Mouse (Mus musculus) ES-CJ7 (cell line): ENCODE measurements at regions not wholly inside any gene's neighbourhood (a gene's known extent, or its start where the extent isn't known, plus 50 kb on each side); places are given as distances from the start of the nearest gene placed in this dataset.

Experiments used
- DNase-seq: peaks from one replicate; pipeline ENCODE4 v3.0.0; 2011; ENCODE audit warnings: low read depth, low spot score

DNA sequence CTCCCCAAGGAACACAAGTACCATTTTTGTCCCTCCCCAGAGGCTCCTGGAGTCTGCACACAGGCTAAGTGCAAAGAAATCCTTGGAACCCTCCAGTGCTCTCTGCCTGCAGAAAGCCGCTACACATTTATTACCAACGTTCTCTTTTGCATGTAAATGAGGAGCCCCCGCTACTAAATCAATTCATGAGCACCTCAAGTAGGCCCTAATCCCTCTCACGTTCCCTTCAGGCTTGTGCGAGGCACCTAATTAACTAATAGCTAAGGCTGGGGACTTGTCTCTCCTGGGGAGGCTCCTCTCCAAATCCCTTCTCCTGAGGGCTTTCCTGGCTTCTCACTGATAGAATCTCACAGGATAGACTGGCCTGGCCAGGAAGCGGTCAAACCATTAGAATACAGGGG is 568.6 kb upstream of the Adam5 start:
- DNase-seq = no peak

DNA sequence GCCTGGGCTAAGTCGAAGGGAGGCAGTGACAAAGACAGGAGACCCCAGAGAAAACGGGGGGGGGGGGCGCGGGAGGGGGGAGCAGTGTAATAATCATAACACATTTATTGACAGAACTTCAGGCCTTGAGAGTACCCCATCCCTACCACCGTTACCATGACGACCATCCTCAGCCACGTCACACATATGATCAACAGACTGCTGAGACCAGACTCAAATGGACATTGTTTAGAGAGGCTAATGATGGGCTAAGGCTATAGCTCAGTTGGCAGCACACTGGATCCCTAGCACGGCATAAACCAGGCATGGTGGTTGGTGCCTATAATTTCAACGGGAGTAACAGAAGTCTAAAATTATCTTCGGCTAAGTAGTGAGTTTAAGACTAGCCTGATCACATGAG is 565.8 kb upstream of the Adam5 start:
- DNase-seq = no peak

DNA sequence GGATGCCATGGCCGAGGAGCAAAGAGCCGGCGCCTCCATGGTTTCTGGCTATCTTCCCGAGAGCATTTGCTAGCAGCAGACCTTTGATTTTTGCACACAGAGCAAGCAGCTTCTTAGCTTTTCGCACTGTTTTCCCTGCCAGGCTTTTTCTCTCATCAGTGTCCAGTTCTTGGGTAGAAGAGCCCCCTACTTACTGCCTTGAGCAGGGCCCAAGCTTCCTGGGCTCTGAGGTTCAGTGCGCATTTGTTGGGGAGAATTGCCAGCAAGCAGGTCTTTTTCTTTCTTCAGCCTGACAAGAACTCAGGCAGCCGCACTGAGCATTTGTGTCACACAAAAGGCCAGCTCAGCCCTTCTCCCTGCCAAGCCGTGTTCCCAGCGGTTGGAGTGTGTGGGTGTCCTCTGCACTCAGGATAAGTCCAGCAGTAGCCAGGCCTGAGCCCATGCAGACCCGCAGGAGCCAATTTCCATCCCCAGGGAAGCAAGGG is 565.2 kb upstream of the Adam5 start:
- DNase-seq = no peak

DNA sequence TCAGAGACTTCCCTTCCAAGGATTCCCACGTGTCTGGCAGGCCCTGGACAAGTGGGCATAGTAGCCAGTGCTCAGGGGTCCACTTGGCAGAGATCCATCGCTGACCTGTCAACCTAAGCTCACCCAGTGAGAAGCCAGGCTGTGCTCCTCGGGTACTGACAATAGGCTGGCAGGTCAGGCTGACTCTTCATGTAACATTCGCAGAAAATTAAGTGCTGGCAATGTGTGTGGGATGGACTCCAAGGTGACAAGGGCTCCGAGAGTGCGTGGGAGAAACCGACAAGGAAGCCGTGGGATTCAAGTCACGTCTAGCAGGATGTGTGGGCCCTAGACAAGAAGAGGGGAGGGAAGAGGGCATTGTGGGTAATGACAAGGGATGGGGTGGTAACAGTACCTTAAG is 564.6 kb upstream of the Adam5 start:
- DNase-seq = no peak

DNA sequence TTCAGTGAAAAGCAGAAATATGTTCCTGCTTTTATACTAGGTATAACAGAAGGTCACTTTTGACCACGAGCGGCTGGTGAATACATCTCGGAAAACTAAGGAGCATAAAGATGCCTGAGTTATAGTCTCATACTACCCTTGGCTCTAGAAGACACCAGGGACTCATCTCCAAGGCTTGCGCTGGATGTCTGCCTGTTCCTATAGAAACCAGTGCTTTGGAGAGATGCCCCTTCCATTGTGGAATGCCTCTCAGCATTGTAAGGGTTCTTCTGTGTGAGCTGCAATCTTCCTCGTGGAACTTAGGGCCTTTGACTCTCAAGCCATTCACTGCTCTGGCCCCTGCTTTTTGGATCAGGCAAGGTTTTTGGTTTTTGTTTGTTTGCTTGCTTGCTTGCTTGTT is 561.0 kb upstream of the Adam5 start:
- no peak for DNase-seq

DNA sequence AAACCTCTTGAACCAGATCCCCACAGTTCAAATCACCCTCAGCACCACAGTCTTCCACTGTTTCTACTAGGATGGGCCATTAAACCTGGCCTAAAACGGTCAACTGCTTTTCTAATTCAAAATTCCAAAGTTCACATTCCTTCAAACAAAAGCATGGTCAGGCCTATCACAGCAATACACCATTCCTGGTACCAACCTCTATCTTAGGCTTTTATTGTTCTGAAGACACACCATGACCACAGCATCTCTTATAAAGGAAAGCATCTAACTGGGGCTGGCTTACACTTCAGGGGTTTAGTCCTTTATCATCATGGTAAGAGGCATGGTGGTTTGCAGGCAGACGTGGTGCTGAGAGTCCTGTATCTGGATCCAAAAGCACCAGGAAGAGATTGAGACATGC is 560.4 kb upstream of the Adam5 start:
- DNase-seq = no peak

DNA sequence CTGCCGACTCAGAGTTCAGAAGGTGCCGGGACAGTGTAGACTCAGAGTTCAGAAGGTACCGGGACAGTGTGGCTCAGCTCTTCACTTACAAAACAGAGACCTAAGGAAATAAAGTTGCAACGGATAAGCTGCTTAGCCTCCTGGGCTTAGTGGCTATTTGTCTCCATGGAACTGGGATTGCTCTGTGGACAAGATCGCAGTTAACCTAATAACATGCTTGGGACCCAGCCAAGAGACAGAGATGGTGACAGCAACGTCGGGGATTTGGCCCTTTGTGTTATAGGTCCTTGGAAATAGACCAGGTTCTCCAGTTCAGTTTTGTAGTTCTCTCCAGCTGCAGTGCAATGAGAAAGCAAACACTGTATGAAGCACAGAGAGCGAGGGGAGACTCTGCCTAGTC is 549.1 kb upstream of the Adam5 start:
- DNase-seq = no peak

DNA sequence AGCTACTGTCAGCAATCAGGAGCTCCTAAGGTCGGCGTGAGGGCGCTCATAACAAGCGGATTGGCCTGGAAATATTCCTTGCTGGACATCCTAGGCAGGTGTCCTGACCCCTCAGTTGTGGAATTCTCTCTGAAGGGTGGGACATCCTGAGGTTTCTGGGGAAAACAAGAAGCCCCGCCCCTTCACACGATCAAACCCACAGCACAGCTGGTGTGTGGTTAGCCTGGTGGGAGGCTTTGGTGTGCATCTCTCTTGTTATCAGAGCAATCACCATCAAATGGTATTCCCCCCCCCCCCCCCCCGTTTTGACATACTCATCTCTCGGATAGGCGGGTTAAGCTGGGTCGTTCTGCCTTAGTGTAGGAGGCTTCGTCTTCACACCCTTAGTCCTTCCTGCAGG is 546.8 kb upstream of the Adam5 start:
- DNase-seq = no peak

DNA sequence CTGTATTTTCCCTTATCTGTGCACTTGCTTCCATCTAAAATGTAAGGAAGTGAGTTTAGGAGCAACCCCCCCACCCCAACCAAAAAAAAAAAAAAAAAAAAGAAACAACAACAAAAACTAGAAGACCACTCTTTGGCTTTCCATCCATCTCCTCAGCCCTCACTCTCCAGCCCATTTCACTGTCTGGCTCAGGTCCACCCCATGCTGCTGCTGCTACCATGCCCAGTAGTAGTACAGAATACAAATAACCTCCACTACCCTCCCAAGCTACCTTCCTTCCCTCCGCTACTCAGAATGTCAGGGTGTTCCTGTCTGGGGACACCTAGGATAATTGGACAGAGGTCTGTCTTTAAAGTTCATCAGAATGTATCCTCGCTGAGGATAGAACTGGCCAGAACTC is 545.2 kb upstream of the Adam5 start:
- DNase-seq = no peak

DNA sequence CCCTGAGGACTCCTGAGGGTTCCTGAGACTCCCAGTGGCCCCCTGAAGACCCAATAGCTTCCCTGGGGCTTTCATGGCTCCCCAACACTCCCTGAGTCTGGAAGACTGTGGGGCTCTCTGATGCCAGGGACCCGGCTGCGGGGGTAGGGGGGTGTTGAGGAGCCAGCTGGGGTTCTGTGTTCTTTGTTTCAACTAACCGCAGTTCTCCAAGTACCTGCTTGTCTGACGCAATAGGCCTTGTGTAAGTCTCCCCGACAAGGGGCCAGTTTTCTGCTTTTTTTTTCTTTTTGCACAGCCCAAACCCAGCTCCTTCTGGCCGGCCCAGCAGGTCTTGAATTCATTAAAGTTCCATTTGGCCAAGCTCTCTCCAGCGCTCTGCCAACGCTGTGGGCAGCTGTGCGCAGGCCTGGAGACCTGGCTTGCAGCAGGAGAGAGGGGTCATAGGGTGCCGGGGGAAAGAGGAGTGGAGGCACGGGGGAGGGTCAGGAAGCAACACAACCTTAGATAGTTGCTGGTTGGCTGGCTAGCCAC is 544.5 kb upstream of the Adam5 start:
- no peak for DNase-seq

DNA sequence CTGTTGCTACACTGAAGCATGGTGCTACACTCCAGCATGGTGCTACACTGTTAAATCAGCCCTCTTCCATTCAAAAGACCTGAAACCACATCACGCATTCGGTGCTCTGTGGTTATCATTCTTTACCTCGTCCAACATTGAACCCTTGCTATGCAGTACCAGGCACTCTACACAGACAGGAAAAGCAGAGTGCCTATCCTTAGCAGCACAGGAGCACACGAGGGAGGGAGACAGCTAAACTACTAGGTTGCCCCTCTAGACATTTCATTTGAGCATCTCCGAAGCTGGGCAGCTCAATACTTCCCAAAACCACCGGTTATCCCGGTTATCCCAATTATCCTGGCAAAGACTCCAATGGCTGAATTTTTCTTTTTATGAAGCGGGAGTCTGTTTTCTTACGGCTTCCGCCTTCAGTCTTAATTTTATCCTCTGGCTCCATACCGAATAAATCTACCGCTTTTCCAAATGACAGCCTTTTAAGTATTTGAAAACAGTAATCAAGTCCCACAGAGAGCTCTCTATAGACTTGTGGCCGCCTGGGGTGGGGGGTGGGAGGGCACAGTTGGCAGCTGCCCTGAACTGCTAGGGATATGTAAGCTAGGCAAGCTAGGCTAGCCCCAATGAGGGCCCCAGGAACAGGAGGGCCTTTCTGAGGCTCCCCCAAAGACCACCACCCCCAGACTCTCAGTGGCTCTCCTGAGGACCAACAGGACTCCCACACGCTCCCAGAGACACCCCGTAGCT is 543.8 kb upstream of the Adam5 start:
- no peak for DNase-seq

DNA sequence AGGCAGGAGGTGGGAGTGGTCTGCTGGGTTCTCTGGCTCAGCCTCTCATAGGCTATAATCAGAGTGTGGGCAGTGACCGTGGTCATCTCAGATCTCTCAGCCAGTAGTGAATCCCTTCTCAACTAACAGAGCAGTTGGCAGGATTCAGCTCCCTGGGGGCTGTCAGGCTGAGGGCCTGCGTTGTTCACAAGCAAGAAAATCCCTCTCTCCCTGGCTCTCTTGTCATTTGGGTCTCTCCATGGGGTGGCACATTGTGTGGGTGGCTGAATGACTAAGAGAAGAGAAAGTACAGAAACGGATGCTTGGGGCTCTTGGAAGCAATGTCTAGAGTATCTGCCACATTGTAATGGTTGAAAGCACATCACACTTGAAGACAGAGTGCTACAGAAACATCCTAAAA is 542.0 kb upstream of the Adam5 start:
- DNase-seq = no peak

DNA sequence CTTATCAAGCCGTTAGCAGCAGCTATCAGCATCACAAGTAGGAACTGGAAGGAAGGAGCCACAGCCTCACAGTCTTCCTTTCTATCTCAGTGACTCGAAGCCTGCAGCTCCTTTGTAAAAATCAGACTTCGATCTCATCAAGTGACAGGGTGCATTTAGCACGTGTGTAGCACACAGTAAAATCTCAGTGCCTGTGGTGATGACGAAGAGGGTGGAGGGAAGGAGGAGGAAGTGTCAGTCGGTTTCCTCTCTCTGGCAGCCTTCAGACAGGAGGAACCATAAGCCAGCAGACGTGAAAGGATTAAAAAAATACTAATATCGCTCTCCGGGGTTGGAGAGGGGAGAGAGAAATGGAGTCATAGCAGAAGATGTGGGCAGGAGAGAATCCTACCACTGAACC is 538.5 kb upstream of the Adam5 start:
- DNase-seq = no peak

DNA sequence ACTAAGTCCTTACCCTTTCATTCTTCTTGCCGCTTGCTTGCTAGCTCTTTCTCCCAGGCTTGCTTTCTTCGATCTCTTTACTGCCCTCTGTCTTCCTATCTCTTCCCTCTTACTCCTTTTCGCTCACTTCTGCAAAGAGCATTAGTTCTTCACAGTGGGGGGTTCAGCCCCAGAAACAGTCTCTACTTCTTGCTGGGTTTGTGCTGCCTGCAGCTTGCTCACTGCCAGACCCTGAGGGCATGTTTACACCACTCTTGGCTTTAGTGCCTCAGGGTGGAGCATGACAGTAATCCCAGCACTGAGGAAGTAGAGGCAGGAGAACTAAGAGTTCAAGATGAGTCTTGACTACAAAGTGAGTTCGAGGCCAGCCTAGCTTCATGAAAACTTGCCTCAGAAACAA is 538.0 kb upstream of the Adam5 start:
- peak; percentile 58 for DNase-seq

DNA sequence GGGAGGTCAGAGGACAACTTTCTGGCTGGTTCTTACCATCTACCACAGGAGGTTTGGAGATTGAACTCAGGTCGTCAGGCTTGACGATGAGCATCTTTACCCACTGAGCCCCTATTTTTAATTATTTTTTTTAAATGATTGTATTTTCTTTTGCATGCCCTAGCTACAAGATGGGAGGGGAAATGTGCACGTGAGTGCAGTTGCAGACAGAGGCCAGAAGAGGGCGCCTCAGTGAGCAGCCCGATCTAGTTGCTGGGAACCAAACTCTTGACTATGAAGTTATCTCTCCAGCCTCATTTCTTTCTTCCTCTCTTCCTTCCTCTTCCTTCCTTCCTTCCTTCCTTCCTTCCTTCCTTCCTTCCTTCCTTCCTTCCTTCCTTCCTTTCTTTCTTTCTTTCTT is 537.3 kb upstream of the Adam5 start:
- peak; percentile 27 for DNase-seq

DNA sequence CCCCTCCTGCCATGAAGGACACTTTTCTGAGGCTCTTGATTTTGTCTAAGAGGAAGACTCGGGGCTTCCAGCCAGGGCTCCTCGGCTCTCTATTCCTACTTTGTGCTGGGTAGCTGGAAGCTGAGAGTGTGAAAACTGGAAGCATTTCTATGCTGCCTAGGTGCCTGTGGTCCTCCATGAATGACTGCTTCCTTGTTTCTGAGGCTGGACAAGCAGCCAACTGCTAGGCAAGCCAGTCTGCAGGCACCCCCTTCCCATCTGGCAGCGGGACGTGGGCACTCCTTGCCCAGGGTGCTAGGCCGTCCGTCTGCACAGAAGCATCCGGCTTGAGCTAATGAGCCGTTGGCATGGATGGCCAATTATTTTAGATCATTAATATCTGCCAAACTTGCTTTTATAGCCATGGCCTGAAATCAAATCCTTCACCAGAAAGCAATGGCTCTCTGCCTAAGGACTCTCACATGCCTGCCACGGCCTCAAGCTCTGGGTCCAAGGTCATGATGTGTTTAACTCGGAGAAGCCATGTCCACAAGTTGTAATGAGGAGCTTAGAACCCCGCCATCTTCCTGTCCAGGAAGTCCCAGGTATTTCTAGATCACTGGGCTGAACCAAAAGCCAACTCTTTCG is 534.5 kb upstream of the Adam5 start:
- DNase-seq = no peak

DNA sequence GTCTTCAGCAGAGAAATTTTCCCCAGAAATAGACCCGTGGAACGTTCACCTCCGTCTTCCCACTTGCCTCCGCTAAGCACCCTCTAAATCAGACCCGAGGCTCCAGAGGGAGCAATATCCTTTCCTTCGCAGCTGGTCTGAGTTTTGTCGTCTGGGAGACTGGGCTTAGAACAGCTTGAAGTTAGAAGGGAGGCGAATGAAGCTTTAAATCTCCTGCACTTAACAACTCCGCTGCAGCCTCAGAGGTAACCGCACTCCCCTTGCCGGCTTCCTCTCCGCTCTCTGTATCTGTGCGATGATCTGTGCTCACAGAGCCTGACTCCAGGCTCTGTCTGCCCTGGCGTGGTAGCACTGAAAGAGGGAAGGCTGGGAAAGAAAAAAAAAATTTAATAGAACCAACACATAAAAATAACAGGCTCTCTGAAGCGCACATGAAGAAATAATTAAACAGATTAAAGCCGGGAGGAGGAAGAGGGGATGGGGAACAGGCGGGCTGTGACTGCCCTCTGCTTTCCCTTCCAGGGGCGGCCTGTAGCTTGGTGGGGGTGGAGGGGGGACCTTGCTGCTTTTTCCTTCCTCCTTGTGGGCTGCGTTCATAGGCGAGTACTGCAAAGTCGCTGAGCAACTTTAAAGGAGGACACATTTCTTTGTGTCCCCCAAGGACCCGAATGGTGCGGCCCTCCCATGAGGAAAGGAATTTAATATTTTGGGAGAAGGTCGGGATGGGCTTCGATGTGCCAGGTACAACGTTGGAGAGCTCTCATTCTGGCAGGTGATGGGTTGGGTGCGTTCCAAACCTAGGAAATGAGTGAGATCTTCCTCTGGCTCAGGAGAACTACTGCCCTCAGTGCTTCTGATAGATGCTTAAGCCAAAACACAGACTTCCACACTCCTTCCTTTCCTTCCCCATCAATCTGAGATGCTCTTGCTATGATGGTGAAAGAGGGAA is 529.9 kb upstream of the Adam5 start:
- no peak for DNase-seq

DNA sequence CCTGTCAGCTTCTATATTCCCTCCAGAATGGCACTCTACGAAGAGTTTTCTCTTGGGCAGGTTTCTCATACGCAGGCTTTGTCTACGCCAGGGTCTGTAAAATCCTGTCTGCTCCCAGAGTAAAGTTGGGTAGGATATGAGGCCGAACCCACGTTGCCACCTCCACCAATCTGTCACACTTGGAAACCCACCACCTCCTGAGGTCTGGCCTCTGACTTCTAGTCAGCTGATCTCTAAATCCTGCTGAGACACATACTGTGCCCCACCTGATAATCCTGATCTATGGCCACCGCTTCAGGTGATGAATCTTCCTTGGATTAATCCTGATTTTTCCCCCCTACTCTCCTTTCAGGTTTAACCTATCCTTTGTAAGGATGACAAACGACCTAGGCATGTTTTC is 529.2 kb upstream of the Adam5 start:
- DNase-seq = no peak

DNA sequence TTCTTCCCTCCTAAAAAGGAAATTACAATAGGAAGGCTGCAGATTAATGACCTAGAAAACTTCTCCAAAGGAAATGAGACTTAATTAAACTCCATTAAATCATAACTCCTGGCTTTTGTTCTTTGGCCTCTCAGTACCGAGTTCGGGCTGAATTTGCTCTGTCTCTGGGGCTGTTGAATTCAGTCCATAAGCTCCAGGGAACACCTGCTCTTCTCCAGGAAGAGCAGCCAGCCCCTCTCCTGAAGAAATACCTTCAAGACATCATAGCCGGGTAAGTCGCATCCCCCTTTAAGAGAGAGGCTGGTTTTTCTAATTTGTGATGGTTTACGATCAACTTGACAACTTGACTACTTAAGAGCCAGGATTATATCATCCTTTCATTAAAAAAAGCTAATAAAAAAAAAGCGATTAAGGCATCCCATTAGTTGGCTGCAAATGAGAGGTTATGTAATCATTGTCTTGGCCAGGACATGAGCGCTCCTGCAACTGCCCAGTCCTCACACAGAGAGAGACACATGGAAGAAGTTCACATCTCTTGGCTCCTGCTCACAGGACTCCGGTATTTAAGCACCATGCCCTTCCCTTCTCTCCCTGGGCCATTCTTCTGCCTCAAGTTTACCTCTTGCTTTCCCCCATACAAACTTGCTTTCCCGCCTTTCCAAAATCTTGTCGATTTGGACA is 524.0 kb upstream of the Adam5 start:
- no peak for DNase-seq

DNA sequence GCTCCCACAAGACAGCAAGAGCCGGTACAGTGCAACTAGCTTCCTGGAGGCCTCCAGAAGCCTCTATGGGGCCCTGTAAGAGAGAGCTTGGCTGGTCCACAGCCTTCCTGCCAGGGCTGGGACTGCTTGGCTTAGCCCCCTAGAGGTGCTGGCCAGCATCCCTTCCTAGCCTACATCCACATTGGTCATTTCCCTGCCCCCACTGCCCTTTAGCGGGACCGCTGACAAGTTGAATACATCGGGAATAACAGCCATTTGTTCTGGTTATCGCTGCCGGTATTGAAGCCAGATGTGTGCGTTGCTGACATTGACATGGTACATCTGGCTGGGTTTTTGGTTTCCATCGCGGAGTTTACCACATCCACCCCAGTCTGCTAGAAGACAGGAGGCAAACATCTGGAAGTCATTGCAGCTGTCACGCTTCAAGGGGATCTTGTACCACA is 519.0 kb upstream of the Adam5 start:
- DNase-seq = no peak

DNA sequence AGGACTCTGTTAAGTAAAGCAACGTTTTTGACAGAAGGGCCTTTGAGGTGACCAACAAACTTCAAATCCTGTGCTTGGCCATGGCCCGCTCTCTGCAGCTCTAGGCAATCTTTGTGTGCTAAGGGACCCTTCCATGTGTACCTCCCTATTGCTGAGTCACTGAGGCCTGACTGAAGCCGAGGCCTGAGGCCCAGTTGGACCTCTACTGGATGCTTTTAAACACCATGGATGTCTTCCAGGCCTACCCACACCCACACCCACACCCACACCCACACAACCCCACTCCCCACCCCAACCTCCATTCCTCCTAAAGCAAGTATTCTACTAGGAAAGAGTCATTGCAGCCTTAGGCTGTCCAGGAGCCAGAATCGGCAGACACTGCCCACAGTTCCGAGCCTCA is 518.3 kb upstream of the Adam5 start:
- DNase-seq = no peak

DNA sequence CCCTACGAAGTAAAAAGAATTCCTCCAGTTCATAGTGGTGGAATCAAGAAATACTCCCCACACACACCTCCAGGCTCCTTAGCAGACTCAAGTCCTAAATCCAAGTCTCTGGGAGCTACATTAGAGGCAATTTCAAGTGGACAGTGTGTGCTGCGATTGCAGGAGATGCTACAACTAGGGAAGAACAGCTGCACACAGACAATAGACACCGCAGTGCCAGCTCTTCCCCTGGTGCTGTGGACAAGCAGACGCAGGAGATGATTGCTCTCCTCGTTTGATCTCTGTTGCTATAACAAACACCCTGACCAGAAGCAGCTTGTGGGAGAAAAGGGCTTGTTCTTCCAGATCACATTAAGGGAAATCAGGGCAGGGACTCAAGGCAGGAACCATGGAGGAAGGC is 517.1 kb upstream of the Adam5 start:
- no peak for DNase-seq
